Mouse (Mus musculus): Measurements from ENCODE around the gene Elp5. TPM values are rescaled to one million over a fixed set of nuclear protein-coding genes. Genes with fewer than 3 reads are reported as not detected.

Gene Elp5
- total and polyA plus RNA-seq, 3 experiments = 95.9 to 177 (median 119) TPM

Other genes with a start within 250 kb of the Elp5 start
Only the 20 nearest of the 36 such genes appear.
- gene Plscr3, start 136.1 kb downstream of the Elp5 start, total RNA-seq (2012; rRNA removed) = 2.4 and 2.9 TPM in 2 replicates
- gene Plscr3, start 136.1 kb downstream of the Elp5 start, total RNA-seq (2014; rRNA removed) = 2.0 and 2.5 TPM in 2 replicates
- 12.5 and 15.3 TPM in 2 replicates for gene Plscr3, start 136.1 kb downstream of the Elp5 start, polyA plus RNA-seq (2012; ENCODE audit: insufficient read length, low read depth)
- 0.13 TPM in 1 of 2 replicates, not detected in the other for gene Tnk1, start 123.8 kb downstream of the Elp5 start, total RNA-seq (2012; rRNA removed)
- gene Tnk1, start 123.8 kb downstream of the Elp5 start, total RNA-seq (2014; rRNA removed) = not detected in 2 replicates
- 0.22 and 0.30 TPM in 2 replicates for gene Tnk1, start 123.8 kb downstream of the Elp5 start, polyA plus RNA-seq (2012; ENCODE audit: insufficient read length, low read depth)
- not detected in 2 replicates for gene Tmem95, start 104.5 kb downstream of the Elp5 start, total RNA-seq (2012; rRNA removed)
- gene Tmem95, start 104.5 kb downstream of the Elp5 start, total RNA-seq (2014; rRNA removed) = not detected in 2 replicates
- not detected in 2 replicates for gene Tmem95, start 104.5 kb downstream of the Elp5 start, polyA plus RNA-seq (2012; ENCODE audit: insufficient read length, low read depth)
- gene Kctd11, start 101.1 kb downstream of the Elp5 start, total RNA-seq (2012; rRNA removed) = 3.3 and 3.9 TPM in 2 replicates
- 1.3 and 1.8 TPM in 2 replicates for gene Kctd11, start 101.1 kb downstream of the Elp5 start, total RNA-seq (2014; rRNA removed)
- gene Kctd11, start 101.1 kb downstream of the Elp5 start, polyA plus RNA-seq (2012; ENCODE audit: insufficient read length, low read depth) = 1.5 and 2.1 TPM in 2 replicates
- 38.9 and 39.6 TPM in 2 replicates for gene Acap1, start 87.0 kb downstream of the Elp5 start, total RNA-seq (2012; rRNA removed)
- gene Acap1, start 87.0 kb downstream of the Elp5 start, total RNA-seq (2014; rRNA removed) = 58.2 and 66.2 TPM in 2 replicates
- 66.7 and 70.9 TPM in 2 replicates for gene Acap1, start 87.0 kb downstream of the Elp5 start, polyA plus RNA-seq (2012; ENCODE audit: insufficient read length, low read depth)
- gene 2810408A11Rik, start 81.5 kb downstream of the Elp5 start, total RNA-seq (2012; rRNA removed) = 0.34 and 0.59 TPM in 2 replicates
- 0.35 and 0.86 TPM in 2 replicates for gene 2810408A11Rik, start 81.5 kb downstream of the Elp5 start, total RNA-seq (2014; rRNA removed)
- 0.33 and 0.41 TPM in 2 replicates for gene 2810408A11Rik, start 81.5 kb downstream of the Elp5 start, polyA plus RNA-seq (2012; ENCODE audit: insufficient read length, low read depth)
- gene Neurl4, start 81.4 kb downstream of the Elp5 start, total RNA-seq (2012; rRNA removed) = 51.0 and 56.1 TPM in 2 replicates
- 21.4 and 22.9 TPM in 2 replicates for gene Neurl4, start 81.4 kb downstream of the Elp5 start, total RNA-seq (2014; rRNA removed)
- 40.1 and 46.2 TPM in 2 replicates for gene Neurl4, start 81.4 kb downstream of the Elp5 start, polyA plus RNA-seq (2012; ENCODE audit: insufficient read length, low read depth)
- gene Gps2, start 68.6 kb downstream of the Elp5 start, total RNA-seq (2012; rRNA removed) = 29.4 and 35.9 TPM in 2 replicates
- 25.0 and 27.4 TPM in 2 replicates for gene Gps2, start 68.6 kb downstream of the Elp5 start, total RNA-seq (2014; rRNA removed)
- gene Gps2, start 68.6 kb downstream of the Elp5 start, polyA plus RNA-seq (2012; ENCODE audit: insufficient read length, low read depth) = 69.2 and 73.6 TPM in 2 replicates
- gene Eif5a, start 60.6 kb downstream of the Elp5 start, total RNA-seq (2012; rRNA removed) = 1,419 and 1,651 TPM in 2 replicates
- gene Eif5a, start 60.6 kb downstream of the Elp5 start, total RNA-seq (2014; rRNA removed) = 2,535 and 2,729 TPM in 2 replicates
- gene Eif5a, start 60.6 kb downstream of the Elp5 start, polyA plus RNA-seq (2012; ENCODE audit: insufficient read length, low read depth) = 3,314 and 3,421 TPM in 2 replicates
- gene Ybx2, start 46.7 kb downstream of the Elp5 start, total RNA-seq (2012; rRNA removed) = 0.25 TPM in 1 of 2 replicates, not detected in the other
- not detected in 2 replicates for gene Ybx2, start 46.7 kb downstream of the Elp5 start, total RNA-seq (2014; rRNA removed)
- 0.39 TPM in 1 of 2 replicates, not detected in the other for gene Ybx2, start 46.7 kb downstream of the Elp5 start, polyA plus RNA-seq (2012; ENCODE audit: insufficient read length, low read depth)
- 2.2 and 2.6 TPM in 2 replicates for gene Slc2a4, start 34.3 kb downstream of the Elp5 start, total RNA-seq (2012; rRNA removed)
- 3.1 and 3.8 TPM in 2 replicates for gene Slc2a4, start 34.3 kb downstream of the Elp5 start, total RNA-seq (2014; rRNA removed)
- 2.3 and 2.4 TPM in 2 replicates for gene Slc2a4, start 34.3 kb downstream of the Elp5 start, polyA plus RNA-seq (2012; ENCODE audit: insufficient read length, low read depth)
- not detected in 2 replicates for gene Cldn7, start 17.7 kb downstream of the Elp5 start, total RNA-seq (2012; rRNA removed)
- not detected in 2 replicates for gene Cldn7, start 17.7 kb downstream of the Elp5 start, total RNA-seq (2014; rRNA removed)
- not detected in 2 replicates for gene Cldn7, start 17.7 kb downstream of the Elp5 start, polyA plus RNA-seq (2012; ENCODE audit: insufficient read length, low read depth)
- 61.8 and 66.7 TPM in 2 replicates for gene Ctdnep1, start 1.4 kb downstream of the Elp5 start, total RNA-seq (2012; rRNA removed)
- gene Ctdnep1, start 1.4 kb downstream of the Elp5 start, total RNA-seq (2014; rRNA removed) = 37.7 and 42.9 TPM in 2 replicates
- 143 and 171 TPM in 2 replicates for gene Ctdnep1, start 1.4 kb downstream of the Elp5 start, polyA plus RNA-seq (2012; ENCODE audit: insufficient read length, low read depth)
- 182 and 189 TPM in 2 replicates for gene Gabarap, start 8.6 kb upstream of the Elp5 start, total RNA-seq (2012; rRNA removed)
- 187 and 213 TPM in 2 replicates for gene Gabarap, start 8.6 kb upstream of the Elp5 start, total RNA-seq (2014; rRNA removed)
- gene Gabarap, start 8.6 kb upstream of the Elp5 start, polyA plus RNA-seq (2012; ENCODE audit: insufficient read length, low read depth) = 352 and 386 TPM in 2 replicates
- gene Phf23, start 13.3 kb upstream of the Elp5 start, total RNA-seq (2012; rRNA removed) = 67.2 and 81.8 TPM in 2 replicates
- gene Phf23, start 13.3 kb upstream of the Elp5 start, total RNA-seq (2014; rRNA removed) = 65.2 and 69.0 TPM in 2 replicates
- 93.2 and 99.8 TPM in 2 replicates for gene Phf23, start 13.3 kb upstream of the Elp5 start, polyA plus RNA-seq (2012; ENCODE audit: insufficient read length, low read depth)
- gene Dvl2, start 18.1 kb upstream of the Elp5 start, total RNA-seq (2012; rRNA removed) = 27.3 and 30.6 TPM in 2 replicates
- gene Dvl2, start 18.1 kb upstream of the Elp5 start, total RNA-seq (2014; rRNA removed) = 15.1 and 15.7 TPM in 2 replicates
- gene Dvl2, start 18.1 kb upstream of the Elp5 start, polyA plus RNA-seq (2012; ENCODE audit: insufficient read length, low read depth) = 25.3 and 27.1 TPM in 2 replicates
- gene Acadvl, start 32.9 kb upstream of the Elp5 start, total RNA-seq (2012; rRNA removed) = 137 and 148 TPM in 2 replicates
- gene Acadvl, start 32.9 kb upstream of the Elp5 start, total RNA-seq (2014; rRNA removed) = 81.8 and 86.6 TPM in 2 replicates
- 76.9 and 86.4 TPM in 2 replicates for gene Acadvl, start 32.9 kb upstream of the Elp5 start, polyA plus RNA-seq (2012; ENCODE audit: insufficient read length, low read depth)
- gene Dlg4, start 34.4 kb upstream of the Elp5 start, total RNA-seq (2012; rRNA removed) = 9.8 and 15.3 TPM in 2 replicates
- 6.1 and 7.3 TPM in 2 replicates for gene Dlg4, start 34.4 kb upstream of the Elp5 start, total RNA-seq (2014; rRNA removed)
- 6.8 and 9.3 TPM in 2 replicates for gene Dlg4, start 34.4 kb upstream of the Elp5 start, polyA plus RNA-seq (2012; ENCODE audit: insufficient read length, low read depth)
- gene Asgr1, start 71.6 kb upstream of the Elp5 start, total RNA-seq (2012; rRNA removed) = not detected in 2 replicates
- gene Asgr1, start 71.6 kb upstream of the Elp5 start, total RNA-seq (2014; rRNA removed) = not detected in 2 replicates
- not detected in 2 replicates for gene Asgr1, start 71.6 kb upstream of the Elp5 start, polyA plus RNA-seq (2012; ENCODE audit: insufficient read length, low read depth)
- 0.17 TPM in 1 of 2 replicates, not detected in the other for gene Asgr2, start 110.1 kb upstream of the Elp5 start, total RNA-seq (2012; rRNA removed)
- gene Asgr2, start 110.1 kb upstream of the Elp5 start, total RNA-seq (2014; rRNA removed) = not detected in 2 replicates
- 0.19 and 0.39 TPM in 2 replicates for gene Asgr2, start 110.1 kb upstream of the Elp5 start, polyA plus RNA-seq (2012; ENCODE audit: insufficient read length, low read depth)